Mouse (Mus musculus) lung, postnatal 0 days (tissue): ENCODE data around the gene Btbd17.

Source experiments
- CTCF ChIP-seq: IDR thresholded peaks from 2 replicates; pipeline ENCODE4 v1.5.1; 2016; ENCODE audit warnings: antibody characterized with exemption, mild to moderate bottlenecking
- EP300 ChIP-seq: IDR thresholded peaks from 2 replicates; pipeline ENCODE4 v1.6.1; 2016; ENCODE audit warnings: antibody characterized with exemption, mild to moderate bottlenecking, control low read depth

- TF ChIP-seq CTCF (no peak), EP300 (no peak)
These were observed 19.3 kb upstream of the Btbd17 start for GRCm38 (mm10) chr11:114814873-114815592.
